ENCODE assay signal across 9 mouse cellular contexts in the genomic region with DNA sequence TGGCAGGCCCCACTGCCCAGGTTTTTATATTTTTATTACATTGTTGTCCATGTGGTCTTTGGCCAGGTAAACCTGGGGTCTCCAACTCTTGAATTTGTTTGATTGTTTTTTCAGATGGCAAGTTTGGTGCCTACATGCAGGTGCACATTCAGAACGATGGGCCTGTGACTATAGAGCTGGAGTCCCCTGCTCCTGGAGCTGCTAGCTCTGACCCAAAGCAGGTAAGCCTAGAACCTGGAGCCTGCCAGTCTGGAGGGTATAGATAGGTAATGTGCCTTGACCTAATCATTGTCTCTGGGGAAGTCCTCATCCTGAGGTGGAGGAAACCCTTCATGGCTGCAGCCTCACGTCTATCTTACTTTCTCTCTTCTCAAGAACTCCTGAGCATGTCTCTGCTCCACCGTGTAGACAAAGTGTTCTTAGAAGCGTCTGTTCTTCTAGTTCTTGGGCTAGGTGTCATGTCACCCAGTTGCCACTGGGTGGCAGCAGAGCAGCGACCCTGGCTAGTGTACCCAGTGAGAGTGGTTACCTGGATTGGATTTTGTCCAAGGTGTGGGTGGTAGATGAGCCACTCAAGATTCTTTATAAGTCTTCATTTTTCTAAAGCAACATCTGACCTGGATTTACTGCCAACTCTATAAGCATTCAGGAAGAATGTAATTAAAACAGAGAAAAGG. TPM values are rescaled to one million over a fixed set of nuclear protein-coding genes. Genes with fewer than 3 reads are reported as not detected.
DNase-seq lines count a peak whose midpoint lies in the region; ATAC-seq and TF ChIP-seq lines count a peak whose summit lies in the region.
"Had no signal": no experiment of that assay in that cellular context is flagged by ENCODE, and none has a peak within 500 bp of the region (broad histone marks: within the 10 kb centered on the region; RNA-seq: fewer than 3 reads in every experiment).

No protein-coding gene starts in this region.

- no peak for TF ChIP-seq POLR2A in cortical plate, adult 2 months (IDR thresholded peaks at IDR 0.05; ENCODE audit: extremely low read depth, insufficient read depth, low read length)
- TF ChIP-seq POLR2A in kidney, adult 2 months (IDR thresholded peaks at IDR 0.05; ENCODE audit: low read depth, low read length): no peak

- H3K4me3 ChIP-seq in cortical plate, adult 2 months (ENCODE audit: insufficient read depth, low read length): no peak overlapping the region
- no peak overlapping the region for H3K4me3 ChIP-seq in kidney, adult 2 months (ENCODE audit: insufficient read depth, low read depth, low read length)
- H3K4me3 ChIP-seq in midbrain, embryonic 15.5 days: no peak overlapping the region
- H3K4me3 ChIP-seq in stomach, postnatal 0 days (ENCODE audit: low read depth, low read length): no peak overlapping the region
- H3K4me3 ChIP-seq: embryonic facial prominence, embryonic 13.5 days had no signal

- 18% methylated on average over 5 of the region's 5 CpGs for WGBS in kidney, adult 2 months
- 22% methylated on average over 5 of the region's 5 CpGs for WGBS in midbrain, embryonic 15.5 days
- WGBS in stomach, postnatal 0 days: 20% methylated on average over 5 of the region's 5 CpGs

- no peak overlapping the region for H3K27ac ChIP-seq in cortical plate, adult 2 months (ENCODE audit: insufficient read depth, low read length)
- no peak overlapping the region for H3K27ac ChIP-seq in kidney, adult 2 months (ENCODE audit: insufficient read depth, low read depth, low read length)
- no peak overlapping the region for H3K27ac ChIP-seq in midbrain, embryonic 15.5 days
- H3K27ac ChIP-seq in stomach, postnatal 0 days (replicated peaks): no peak overlapping the region
- H3K27ac ChIP-seq: embryonic facial prominence, embryonic 13.5 days had no signal

- DNase-seq in A20 (ENCODE audit: low read depth, low spot score) (peak; percentile 60), adipocyte (ENCODE audit: low spot score) (peak; percentile 66)
- DNase-seq in gastrocnemius, postnatal 36 days: peak; percentile 32 to 35
- DNase-seq in kidney, adult 2 months: peak; percentile 65
- peak; percentile 50 to 53 for DNase-seq in left cerebral cortex, postnatal 36 days (ENCODE audit: low spot score in 2 of 2)
- peak; percentile 66 for DNase-seq in stomach, postnatal 0 days (ENCODE audit: low spot score)

- no peaks in the 10 kb centered on the region for H3K27me3 ChIP-seq in kidney, adult 2 months (replicated peaks; ENCODE audit: control insufficient read depth, insufficient read depth, low read length)
- no peaks in the 10 kb centered on the region for H3K27me3 ChIP-seq in midbrain, embryonic 15.5 days (replicated peaks)
- H3K27me3 ChIP-seq in stomach, postnatal 0 days (ENCODE audit: control insufficient read depth, insufficient read depth, low read length): no peaks in the 10 kb centered on the region
- H3K27me3 ChIP-seq: embryonic facial prominence, embryonic 13.5 days had no signal

- ATAC-seq in midbrain, embryonic 15.5 days (replicated peaks): peak; percentile 78
- peak; percentile 61 for ATAC-seq in stomach, postnatal 0 days (ENCODE audit: low FRiP score, low TSS enrichment)

- no peak overlapping the region for H3K9ac ChIP-seq in midbrain, embryonic 15.5 days
- no peak overlapping the region for H3K9ac ChIP-seq in stomach, postnatal 0 days (ENCODE audit: low read length)
- H3K9ac ChIP-seq: embryonic facial prominence, embryonic 13.5 days had no signal

- no peaks in the 10 kb centered on the region for H3K9me3 ChIP-seq in midbrain, embryonic 15.5 days
- no peaks in the 10 kb centered on the region for H3K9me3 ChIP-seq in stomach, postnatal 0 days (ENCODE audit: control insufficient read depth, low read length)

- H3K36me3 ChIP-seq in kidney, adult 2 months (ENCODE audit: control insufficient read depth, insufficient read depth, low read length): no peaks in the 10 kb centered on the region
- H3K36me3 ChIP-seq in midbrain, embryonic 15.5 days (replicated peaks): peaks cover 5% of the 10 kb centered on the region; the same call in 1 of the 2 replicates
- no peaks in the 10 kb centered on the region for H3K36me3 ChIP-seq in stomach, postnatal 0 days (ENCODE audit: control insufficient read depth, insufficient read depth, low read length)

- no peaks in the 10 kb centered on the region; the same call in 1 of the 2 replicates for H3K4me1 ChIP-seq in cortical plate, adult 2 months (ENCODE audit: control insufficient read depth, insufficient read depth, low read length)
- no peaks in the 10 kb centered on the region for H3K4me1 ChIP-seq in kidney, adult 2 months (ENCODE audit: control insufficient read depth, insufficient read depth, low read length)
- 0 out of 2 replicates have a peak, but pooled peaks cover 2% of the 10 kb centered on the region for H3K4me1 ChIP-seq in midbrain, embryonic 15.5 days
- H3K4me1 ChIP-seq in stomach, postnatal 0 days (replicated peaks; ENCODE audit: control insufficient read depth, insufficient read depth): no peaks in the 10 kb centered on the region

- no peak for TF ChIP-seq EP300 in stomach, postnatal 0 days (optimal IDR thresholded peaks at IDR 0.05)

- H3K4me2 ChIP-seq in midbrain, embryonic 15.5 days: no peak overlapping the region
- H3K4me2 ChIP-seq in stomach, postnatal 0 days (replicated peaks; ENCODE audit: low read depth): no peak overlapping the region
- H3K4me2 ChIP-seq: embryonic facial prominence, embryonic 13.5 days had no signal

- peak; percentile 91 for TF ChIP-seq CTCF in cortical plate, adult 2 months (IDR thresholded peaks at IDR 0.05; ENCODE audit: extremely low read depth, insufficient read depth, low read length)
- TF ChIP-seq CTCF in kidney, adult 2 months (conservative IDR thresholded peaks at IDR 0.05; ENCODE audit: insufficient read depth, insufficient read length, low read depth, low read length): peak; percentile 87
- peak; percentile 95 for TF ChIP-seq CTCF in stomach, postnatal 0 days (IDR thresholded peaks at IDR 0.05; ENCODE audit: low read depth)

- intact Hi-C loops in gastrocnemius, postnatal 36 days (cut with DNase I): loop anchor here (5.0 kb wide), 1 partner anchor 232 kb away; no protein-coding TSS in a partner anchor
- intact Hi-C loops in left cerebral cortex, postnatal 36 days (cut with DNase I): loop anchor here (5.0 kb wide), 2 partner anchors 232 to 952 kb away; no protein-coding TSS in a partner anchor

RNA-seq across cellular contexts. Expression of a gene that starts 36.1 kb away (rescaled TPM):
- polyA plus RNA-seq in cortical plate, adult 2 months (2012; rRNA removed): 61.9 and 62.0 TPM in 2 replicates
- total RNA-seq in gastrocnemius, postnatal 36 days (2021): 10 to 100 TPM; 12.6 to 13.8 TPM
- polyA plus RNA-seq in kidney, adult 2 months (2012; rRNA removed): 19.3 and 25.5 TPM in 2 replicates
- 10 to 100 TPM; 57.8 to 70.1 TPM for total RNA-seq in left cerebral cortex, postnatal 36 days (2021)
- polyA plus RNA-seq in midbrain, embryonic 15.5 days (2015; fragmentation: Nextera tagmentation; extraction: Ambion mirVana): 141 and 148 TPM in 2 replicates
- polyA plus RNA-seq in stomach, postnatal 0 days (2015; fragmentation: Nextera tagmentation; extraction: Ambion mirVana): 34.6 and 34.9 TPM in 2 replicates

RNA-seq across cellular contexts. Expression of a gene that starts 41.9 kb away (rescaled TPM):
- polyA plus RNA-seq in cortical plate, adult 2 months (2012; rRNA removed): 71.4 and 78.6 TPM in 2 replicates
- total RNA-seq in gastrocnemius, postnatal 36 days (2021): 10 to 100 TPM; 59.0 to 72.3 TPM
- polyA plus RNA-seq in kidney, adult 2 months (2012; rRNA removed): 16.3 and 24.7 TPM in 2 replicates
- 10 to 100 TPM; 45.1 to 54.0 TPM for total RNA-seq in left cerebral cortex, postnatal 36 days (2021)
- polyA plus RNA-seq in midbrain, embryonic 15.5 days (2015; fragmentation: Nextera tagmentation; extraction: Ambion mirVana): 53.0 and 53.2 TPM in 2 replicates
- polyA plus RNA-seq in stomach, postnatal 0 days (2015; fragmentation: Nextera tagmentation; extraction: Ambion mirVana): 50.4 and 55.2 TPM in 2 replicates
